Mouse (Mus musculus) left cerebral cortex, adult 18-20 months (tissue): Measurements from ENCODE around the gene Srebf1. TPM values are rescaled to one million over a fixed set of nuclear protein-coding genes. Genes with fewer than 3 reads are reported as not detected.

Source experiments
- DNase-seq, 2 experiments: peaks; one replicate each; pipeline ENCODE4 v3.0.0; 2021 to 2022; ENCODE audit warnings: low spot score in 2 of 2, mixed read lengths in 1 of 2
- total RNA-seq, 2 experiments: library from RNA; stranded (reverse); gene quantifications; 2 replicates each; pipeline ENCODE4 v1.2.3; 2021

Srebf1 gene
- total RNA-seq, 2 experiments from 2014 or later = 66.2 to 68.2 TPM

GRCm38 (mm10) chr11:60208712-60209111 lies 13.7 kb downstream of the Srebf1 start:
- no peak for DNase-seq

DNA sequence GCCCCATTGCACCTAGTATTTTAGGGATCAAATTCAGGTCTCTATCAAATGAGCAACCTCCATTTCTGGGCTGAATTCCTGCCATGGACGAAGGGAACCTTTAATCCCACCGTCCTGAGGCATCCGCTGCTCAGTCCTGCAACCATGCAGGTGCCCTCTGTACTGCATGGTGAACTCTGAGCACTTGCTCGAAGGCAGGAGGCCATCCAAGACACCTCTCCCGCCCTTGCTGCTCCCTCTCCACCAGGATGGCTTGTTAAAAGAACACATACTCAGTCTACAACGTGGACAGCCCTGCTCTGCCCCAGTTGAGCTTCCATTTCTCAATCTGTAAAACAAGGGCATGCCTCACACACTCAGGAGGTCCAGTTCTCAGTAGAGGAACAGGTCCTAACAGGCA lies 14.2 kb downstream of the Srebf1 start:
- DNase-seq = no peak

DNA sequence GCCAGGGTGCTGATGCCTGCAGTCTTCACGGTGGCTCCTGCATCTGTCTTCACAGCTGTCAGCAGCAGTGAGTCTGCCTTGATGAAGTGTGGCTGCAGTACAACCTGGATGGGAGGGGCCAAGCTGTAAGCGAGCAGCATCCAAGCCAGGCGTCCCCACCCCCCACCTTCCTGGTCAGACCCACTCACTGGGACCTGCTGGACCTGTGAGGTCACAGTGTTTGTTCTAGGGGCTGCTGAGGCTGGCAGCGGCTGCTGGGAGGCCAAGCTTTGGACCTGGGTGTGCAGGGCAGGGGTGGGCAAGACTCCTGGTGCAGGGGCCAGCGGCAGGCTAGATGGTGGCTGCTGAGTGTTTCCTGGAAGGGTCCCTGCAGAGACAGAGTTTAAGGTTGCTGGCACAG lies 16.2 kb downstream of the Srebf1 start:
- DNase-seq = no peak

DNA sequence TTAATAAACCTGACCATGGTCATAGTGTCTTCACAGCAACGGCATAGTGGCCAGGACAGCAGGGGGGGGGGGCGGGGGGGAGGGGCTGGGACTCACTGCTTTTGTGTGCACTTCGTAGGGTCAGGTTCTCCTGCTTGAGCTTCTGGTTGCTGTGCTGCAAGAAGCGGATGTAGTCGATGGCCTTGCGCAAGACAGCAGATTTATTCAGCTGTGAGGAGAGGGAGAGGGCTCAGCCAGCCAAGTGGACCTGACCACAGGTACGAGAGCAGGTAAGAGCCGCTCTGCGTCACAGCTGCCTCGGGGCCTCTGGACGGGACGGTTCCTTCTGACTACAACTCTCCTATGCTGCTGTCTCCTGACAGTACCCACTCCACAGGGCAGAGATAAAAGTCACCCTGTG lies 17.4 kb downstream of the Srebf1 start:
- no peak for DNase-seq

DNA sequence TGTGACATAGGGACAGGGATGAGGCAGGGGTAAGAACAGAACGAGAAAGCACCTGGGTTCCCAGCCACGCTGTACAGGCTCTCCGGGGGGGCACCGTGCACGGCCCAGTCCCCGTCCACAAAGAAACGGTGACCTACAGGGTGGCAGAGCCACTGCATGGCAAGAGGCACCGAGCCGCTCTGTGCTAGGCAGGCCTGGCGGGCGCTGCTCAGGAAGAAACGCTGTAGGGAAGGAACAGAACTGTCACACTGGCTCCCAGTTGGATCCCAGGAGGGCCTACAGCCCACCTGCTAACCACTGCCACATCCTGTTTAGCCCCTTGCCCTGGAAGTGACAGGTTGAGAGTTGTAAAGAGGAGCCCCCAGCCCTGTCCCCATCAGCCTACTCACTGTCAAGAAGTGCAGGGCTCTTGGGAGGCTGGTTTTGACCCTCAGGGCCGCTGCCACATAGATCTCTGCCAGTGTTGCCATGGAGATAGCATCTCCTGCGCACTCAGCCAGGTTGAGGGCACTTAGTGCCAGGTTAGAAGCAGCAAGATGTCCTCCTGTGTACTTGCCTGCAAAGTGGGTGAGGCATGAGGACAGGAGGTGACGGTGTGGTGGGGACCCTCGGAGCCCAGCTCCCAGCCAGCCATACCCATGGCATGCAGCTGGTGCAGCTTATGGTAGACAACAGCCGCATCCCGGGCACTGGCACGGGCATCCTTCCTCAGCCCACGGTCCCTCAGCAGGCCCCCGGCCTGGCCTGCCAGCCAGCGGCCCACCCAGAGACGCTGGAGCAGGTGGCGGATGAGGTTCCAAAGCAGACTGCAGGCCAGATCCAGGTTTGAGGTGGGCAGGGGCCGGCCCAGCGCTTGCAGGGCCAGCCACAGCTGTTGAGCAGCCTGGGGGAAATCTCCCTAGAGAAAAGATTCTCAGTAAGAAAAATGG lies 19.4 kb downstream of the Srebf1 start:
- no peak for DNase-seq

- DNase-seq = no peak
These were observed 22.0 kb downstream of the Srebf1 start for GRCm38 (mm10) chr11:60200384-60200783.

DNA sequence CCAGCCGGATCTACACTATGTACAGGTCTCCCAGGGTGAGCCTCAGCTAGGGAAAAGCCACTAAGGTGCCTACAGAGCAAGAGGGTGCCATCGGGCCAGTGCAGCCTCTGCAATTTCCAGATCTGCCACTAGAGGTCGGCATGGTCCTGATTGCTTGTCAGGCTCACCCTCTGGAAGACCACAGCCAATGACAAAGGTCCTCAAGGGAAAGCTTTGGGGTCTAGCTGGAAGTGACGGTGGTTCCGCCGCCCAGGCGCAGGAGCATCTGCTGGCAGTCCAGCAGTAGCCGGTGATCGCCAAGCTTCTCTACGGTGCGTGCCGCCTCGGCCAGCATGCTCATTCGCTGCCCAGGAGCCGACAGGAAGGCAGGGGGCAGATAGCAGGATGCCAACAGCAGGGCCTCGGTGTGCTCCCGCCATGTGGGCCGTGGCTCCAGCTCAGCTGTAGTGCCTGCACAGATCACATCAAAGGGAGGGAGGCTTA lies 22.6 kb downstream of the Srebf1 start:
- peak; percentile 93 to 96 for DNase-seq

DNA sequence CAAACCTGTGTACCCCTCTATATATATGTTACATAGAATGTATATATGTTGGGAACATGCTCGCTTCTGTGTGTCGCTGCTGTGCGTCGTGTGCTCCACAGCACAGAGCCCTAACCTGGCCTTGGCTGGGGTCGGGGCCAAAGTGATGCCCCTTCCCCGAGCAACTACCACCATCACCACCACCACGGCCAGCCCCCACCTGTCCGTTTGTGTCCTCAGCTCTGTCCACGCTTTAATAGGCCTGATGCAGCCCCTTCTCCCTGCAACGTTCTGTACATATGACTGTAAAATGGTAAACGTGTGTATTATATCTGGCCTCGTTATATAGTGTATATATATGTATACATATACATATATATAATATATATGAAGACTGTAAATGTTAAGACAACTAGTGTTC lies 23.7 kb downstream of the Srebf1 start:
- no peak for DNase-seq

GRCm38 (mm10) chr11:60197998-60198619 lies 24.3 kb downstream of the Srebf1 start:
- no peak for DNase-seq

DNA sequence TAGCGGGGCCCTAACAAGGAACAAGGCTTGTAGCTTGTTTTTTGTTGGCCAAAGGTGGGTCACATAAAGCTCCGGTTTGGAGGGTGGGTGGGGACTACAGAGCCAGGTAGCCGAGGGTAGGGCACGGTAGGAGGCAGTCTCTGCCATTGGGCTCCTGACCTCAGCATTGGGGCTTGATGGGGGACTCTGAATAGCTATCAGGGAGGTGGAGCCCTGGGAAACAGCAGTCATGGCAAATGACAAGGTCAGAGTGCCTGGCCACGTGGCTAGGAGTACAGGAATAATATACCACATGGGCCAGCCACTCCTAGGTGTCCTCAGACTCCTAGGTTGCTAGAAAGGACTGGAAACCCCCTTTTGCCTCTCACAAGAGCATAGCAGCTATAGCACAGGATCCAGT lies 26.0 kb downstream of the Srebf1 start:
- no peak for DNase-seq

- DNase-seq = no peak
These were observed 27.3 kb downstream of the Srebf1 start for GRCm38 (mm10) chr11:60195108-60195507.

- no peak for DNase-seq
These were observed 28.8 kb downstream of the Srebf1 start for GRCm38 (mm10) chr11:60193556-60193955.

- no peak for DNase-seq
These were observed 29.8 kb downstream of the Srebf1 start for GRCm38 (mm10) chr11:60192534-60192933.

DNA sequence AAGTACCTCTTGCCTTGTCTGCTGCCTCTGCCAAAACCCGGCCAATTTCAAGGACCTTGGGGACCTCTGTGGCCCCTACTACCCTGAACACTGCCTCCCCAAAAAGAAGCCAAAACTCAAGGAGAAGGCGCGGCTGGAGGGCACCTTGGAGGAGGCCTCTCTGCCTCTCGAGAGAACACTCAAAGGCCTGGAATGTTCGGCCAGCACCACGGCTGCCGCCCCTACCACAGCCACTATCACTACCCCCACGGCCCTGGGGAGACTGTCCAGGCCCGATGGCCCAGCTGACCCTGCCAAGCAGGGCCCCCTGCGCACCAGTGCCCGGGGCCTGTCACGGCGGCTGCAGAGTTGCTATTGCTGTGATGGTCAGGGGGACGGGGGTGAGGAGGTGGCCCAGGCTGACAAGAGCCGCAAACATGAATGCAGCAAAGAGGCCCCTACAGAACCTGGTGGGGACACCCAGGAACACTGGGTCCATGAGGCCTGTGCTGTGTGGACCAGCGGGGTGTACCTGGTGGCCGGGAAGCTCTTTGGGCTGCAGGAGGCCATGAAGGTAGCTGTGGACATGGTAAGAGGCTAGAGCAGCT lies 32.2 kb downstream of the Srebf1 start:
- DNase-seq = no peak

DNA sequence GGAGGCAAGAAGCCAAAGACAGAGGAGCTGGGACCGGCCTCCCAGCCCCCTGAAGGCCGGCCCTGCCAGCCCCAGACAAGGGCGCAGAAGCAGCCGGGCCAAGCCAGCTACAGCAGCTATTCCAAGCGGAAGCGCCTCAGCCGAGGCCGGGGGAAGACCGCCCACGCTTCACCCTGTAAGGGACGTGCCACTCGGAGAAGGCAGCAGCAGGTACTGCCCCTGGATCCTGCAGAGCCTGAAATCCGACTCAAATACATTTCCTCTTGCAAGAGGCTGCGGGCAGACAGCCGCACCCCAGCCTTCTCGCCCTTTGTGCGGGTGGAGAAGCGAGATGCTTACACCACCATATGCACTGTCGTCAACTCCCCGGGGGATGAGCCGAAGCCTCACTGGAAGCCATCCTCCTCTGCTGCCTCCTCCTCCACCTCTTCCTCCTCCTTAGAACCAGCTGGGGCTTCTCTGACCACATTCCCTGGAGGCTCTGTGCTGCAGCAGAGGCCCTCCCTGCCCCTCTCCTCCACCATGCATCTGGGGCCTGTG lies 32.8 kb downstream of the Srebf1 start:
- peak; percentile 33 to 56 for DNase-seq

DNA sequence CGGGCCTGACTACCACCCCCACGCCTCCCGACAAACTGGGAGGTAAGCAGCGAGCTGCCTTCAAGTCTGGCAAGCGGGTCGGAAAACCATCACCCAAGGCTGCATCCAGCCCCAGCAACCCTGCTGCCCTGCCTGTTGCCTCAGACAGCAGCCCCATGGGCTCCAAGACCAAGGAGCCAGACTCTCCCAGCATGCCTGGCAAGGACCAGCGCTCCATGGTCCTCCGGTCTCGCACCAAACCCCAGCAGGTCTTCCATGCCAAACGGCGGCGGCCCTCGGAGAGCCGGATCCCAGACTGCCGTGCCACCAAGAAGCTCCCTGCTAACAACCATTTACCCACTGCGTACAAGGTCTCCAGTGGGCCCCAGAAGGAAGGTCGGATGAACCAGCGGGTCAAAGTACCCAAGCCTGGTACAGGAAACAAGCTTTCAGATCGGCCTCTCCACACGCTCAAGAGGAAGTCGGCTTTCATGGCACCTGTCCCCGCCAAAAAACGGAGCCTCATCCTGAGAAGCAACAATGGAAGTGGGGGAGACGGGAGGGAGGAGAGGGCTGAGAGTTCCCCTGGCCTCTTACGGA lies 34.0 kb downstream of the Srebf1 start:
- DNase-seq = no peak

- no peak for DNase-seq
These were observed 35.3 kb downstream of the Srebf1 start for GRCm38 (mm10) chr11:60187070-60187469.

DNA sequence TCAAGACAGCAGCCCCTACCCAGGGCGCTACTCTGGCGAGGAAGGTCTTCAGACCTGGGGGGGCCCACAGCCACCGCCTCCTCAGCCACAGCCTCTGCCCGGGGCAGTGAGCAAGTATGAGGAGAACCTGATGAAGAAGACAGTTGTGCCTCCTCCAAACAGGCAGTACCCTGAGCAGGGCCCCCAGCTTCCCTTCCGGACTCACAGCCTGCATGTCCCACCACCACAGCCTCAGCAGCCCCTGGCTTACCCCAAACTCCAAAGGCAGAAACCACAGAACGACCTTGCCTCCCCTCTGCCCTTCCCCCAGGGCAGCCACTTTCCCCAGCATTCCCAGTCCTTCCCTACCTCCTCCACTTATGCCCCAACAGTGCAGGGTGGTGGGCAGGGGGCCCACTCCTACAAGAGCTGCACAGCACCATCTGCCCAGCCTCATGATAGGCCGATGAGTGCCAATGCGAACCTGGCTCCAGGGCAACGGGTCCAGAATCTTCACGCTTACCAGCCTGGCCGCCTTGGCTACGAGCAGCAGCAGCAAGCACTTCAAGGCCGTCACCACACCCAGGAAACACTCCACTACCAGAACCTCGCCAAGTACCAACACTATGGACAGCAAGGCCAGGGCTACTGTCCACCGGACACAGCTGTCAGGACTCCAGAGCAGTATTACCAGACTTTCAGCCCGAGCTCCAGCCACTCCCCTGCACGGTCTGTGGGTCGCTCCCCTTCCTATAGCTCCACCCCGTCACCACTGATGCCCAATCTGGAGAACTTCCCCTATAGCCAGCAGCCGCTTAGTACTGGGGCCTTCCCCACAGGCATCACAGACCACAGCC lies 36.8 kb downstream of the Srebf1 start:
- peak in 1 of 2 experiments; percentile 37 for DNase-seq

DNA sequence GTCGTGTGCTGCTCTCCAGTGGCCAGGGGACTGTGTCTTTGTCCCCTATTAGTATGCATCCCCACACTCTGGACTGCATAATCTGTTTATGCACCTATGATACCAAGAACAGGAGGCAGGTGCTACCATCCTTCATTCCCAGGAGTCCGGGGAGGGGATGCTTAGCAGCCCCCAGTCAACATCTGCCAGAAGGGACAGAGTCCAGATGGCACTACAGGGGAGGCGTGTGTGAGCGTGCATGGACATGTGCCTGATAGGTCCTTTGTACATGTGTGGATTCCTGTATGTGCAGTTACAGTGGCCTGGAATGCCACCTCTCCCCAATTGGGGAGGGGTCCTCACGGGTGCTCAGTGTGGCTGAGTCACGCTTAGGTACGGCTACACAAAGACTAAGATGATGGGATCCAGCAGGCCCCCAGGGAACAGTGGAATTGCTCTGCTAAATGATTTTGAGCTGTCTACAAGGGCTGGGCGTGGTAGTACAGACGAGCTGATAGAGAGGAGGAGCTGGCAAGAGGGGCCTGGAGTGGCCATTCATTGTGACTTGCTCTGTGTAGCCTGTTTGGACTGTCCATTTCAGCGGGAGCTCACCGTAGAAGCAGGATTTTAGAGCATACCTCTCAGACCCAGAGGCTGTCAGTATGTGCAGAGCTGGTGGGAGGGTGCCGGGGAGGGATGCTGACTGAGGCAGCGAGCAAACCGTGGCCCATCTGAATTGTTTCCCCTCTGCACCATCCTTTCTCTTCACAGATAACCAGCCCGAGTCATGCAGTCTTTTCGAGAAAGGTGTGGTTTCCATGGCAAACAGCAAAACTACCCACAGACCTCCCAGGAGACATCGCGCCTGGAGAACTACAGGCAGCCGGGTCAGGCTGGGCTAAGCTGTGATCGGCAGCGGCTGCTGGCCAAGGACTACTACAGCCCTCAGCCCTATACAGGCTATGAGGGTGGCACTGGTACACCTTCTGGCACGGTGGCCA lies 37.7 kb downstream of the Srebf1 start:
- DNase-seq = peak; percentile 40 to 70
